Mouse (Mus musculus) layer of hippocampus, postnatal 10 days (tissue): Measurements from ENCODE around the gene Gipc3. TPM values are rescaled to one million over a fixed set of nuclear protein-coding genes. Genes with fewer than 3 reads are reported as not detected.

Source experiments
- DNase-seq, 2 experiments: peaks; one replicate each; pipeline ENCODE4 v3.0.0; 2021; ENCODE audit warnings: low spot score in 2 of 2
- long read RNA-seq: library from polyadenylated mRNA; stranded (forward); transcript quantifications from one replicate; pipeline ENCODE4 v2.0.0, GENCODE M21; 2023
- total RNA-seq, 2 experiments: library from RNA; stranded (reverse); gene quantifications; 2 replicates each; pipeline ENCODE4 v1.2.3; 2021

Gipc3 gene
- 1 to 10 TPM in 1 of 2 experiments, under 1 TPM in 1; 0.94 to 1.2 TPM for total RNA-seq
- long read RNA-seq: 0 reads

GRCm38 (mm10) chr10:81342686-81343505, at the start of gene Gipc3:
Gene Gipc3, minus strand, starts transcription at chr10:81343266.
- DNase-seq: no peak

GRCm38 (mm10) chr10:81392781-81393185, 49.7 kb upstream of the Gipc3 start, which contains the start of gene Smim24:
Gene Smim24, plus strand, starts transcription at chr10:81393051.
- no peak for DNase-seq

GRCm38 (mm10) chr10:81392270-81392669, 49.2 kb upstream of the Gipc3 start:
- no peak for DNase-seq

DNA sequence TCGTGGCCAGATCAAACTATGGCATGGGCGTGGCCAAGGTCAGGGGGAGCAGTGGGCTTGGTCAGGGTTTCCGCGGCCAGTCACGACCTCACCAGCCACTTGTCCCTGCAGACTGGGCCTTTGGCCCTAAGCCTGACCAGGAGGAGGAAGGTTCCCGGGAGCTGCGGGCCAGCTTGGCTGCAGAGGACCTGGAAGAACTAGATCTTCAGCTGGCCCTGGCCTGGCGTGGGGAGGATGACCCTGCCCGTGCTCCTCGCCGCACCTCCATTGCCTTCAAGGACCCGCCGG, 47.6 kb upstream of the Gipc3 start:
- no peak for DNase-seq

DNA sequence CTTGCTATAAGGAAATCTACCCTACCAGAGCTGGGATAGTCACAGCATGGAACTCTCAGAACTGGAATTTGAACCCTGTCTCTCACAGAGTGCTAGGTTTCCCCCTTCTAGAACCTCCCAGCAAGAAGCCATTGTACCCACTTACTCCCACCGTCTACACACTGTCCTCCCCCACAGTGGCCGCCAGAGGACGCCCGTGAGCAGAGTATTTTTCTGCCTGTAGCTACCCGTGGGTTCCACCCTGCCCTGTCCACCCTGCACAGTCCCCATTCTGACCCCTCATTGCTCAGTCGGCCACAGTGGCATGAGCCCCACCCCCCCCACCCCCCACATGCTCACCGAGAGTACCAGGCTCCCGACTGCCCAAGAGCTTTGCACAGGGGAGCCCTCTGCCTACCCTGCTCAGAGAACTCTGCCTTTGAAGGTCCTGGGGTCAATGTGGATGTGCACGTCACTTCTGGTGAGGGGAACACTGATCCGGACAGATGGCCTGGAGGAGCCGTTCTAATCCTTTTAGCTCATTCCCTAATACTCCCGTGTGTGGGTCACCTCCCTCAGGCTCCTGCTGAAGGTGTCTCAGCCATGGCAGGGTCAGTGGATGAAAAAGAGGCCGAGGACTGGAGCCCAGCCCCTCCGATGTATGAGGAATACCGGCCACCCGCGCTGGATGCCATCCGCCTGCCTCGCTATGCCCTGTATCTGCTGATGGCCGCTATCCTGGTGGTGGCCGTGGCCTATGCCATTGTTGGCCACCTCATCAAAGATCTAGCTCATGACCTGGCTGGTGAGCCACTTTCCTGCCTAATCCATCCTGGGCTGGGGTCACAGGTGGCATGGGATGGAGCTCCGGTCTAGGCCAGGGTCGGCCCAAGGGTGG, 47.0 kb upstream of the Gipc3 start:
- DNase-seq: peak; percentile 88

DNA sequence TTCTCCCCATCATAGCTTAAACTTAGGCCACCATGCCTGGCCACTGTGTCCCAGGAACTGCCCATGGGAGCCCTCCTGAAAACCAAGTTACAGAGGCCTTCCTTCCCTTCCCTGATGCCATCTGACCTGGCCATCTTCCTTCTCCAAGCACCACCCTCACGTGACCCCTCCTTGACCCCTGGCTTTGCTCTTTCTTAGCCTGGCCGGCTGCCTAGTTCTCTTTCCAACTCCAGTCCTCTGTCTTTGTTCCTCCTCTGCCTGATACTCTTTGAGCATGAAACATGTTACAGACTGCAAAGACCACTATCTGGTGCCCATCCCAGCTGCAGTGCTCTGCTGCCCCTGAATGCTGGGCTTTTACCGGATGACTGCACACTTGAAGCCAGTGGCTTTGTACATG, 46.3 kb upstream of the Gipc3 start:
- no peak for DNase-seq

DNA sequence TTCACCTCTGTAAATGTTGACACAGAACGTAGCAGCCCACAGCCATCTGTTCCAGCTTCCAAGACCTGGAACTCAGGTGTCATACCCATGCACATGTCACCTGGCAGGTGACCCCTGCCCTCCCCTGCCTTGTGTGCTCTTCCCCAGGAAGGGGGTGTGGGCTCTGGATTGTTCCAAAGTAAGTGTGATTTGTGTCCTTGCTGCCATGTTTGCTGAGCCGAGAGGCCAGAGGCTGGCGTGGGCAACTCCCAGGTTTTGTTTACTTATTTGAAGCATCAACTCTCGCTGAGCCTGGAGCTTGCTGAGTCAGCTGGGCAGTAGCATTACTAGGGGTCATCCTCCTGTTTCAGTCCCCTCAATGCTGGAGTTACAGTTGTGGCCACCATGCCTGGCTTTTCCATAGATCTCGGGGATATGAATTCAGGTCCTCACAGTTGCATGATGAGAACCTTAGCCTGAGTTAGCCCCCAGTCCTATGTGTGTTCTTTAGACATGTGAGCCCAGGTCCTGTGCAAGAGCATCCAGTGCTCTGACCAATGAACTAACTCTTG, 45.5 kb upstream of the Gipc3 start, which contains the start of gene Gm48552:
Gm48552 (plus strand) TSS at position 501 of the 551 bp plus-strand sequence.
- DNase-seq: no peak

DNA sequence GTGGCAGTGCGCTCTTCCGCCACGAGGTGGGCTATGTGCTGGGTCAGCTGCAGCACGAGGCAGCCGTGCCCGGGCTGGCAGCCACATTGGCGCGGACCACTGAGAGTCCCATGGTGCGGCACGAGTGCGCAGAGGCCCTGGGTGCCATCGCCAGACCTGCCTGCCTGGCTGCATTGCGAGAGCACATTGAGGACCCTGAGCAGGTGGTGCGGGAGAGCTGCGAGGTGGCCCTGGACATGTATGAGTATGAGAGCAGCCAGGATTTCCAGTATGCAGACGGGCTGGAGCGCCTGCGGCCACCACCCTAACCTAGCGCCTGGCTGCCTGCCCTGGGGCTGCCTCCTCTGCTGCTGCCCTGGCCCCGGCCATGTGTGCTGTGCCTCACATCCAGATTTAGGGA, 44.6 kb upstream of the Gipc3 start:
- DNase-seq: no peak

DNA sequence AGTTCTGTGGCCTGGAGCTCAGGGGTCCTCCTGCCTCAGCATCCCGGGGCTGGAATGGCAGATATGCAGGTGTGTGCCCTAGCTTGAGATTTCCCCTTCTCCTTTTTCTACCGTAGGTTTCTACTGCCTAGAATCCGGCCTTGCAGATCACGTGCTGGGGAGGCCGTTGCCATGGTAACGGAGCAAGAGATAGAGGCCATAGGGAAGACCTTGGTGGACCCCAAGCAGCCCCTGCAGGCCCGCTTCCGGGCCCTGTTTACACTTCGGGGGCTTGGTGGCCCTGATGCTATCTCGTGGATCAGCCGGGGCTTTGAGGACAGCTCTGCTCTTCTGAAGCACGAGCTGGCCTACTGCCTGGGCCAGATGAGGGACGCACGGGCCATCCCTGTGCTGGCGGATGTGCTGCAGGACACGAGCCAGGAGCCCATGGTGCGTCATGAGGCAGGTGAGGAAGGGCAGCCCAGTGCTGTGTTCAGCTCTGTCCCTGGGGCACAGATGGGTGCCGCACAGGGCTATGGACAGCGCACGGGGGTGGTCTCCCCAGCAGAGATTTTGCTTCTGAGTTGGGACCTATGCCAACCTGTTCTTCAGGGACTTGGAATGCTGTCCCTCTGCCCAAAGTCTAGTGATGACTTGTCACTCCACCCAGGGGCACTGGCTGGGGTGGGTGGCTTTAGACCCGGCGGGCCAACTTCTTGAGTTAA, 42.7 kb upstream of the Gipc3 start:
- no peak for DNase-seq

- no peak for DNase-seq
Observed at GRCm38 (mm10) chr10:81384605-81384982, 41.5 kb upstream of the Gipc3 start.

DNA sequence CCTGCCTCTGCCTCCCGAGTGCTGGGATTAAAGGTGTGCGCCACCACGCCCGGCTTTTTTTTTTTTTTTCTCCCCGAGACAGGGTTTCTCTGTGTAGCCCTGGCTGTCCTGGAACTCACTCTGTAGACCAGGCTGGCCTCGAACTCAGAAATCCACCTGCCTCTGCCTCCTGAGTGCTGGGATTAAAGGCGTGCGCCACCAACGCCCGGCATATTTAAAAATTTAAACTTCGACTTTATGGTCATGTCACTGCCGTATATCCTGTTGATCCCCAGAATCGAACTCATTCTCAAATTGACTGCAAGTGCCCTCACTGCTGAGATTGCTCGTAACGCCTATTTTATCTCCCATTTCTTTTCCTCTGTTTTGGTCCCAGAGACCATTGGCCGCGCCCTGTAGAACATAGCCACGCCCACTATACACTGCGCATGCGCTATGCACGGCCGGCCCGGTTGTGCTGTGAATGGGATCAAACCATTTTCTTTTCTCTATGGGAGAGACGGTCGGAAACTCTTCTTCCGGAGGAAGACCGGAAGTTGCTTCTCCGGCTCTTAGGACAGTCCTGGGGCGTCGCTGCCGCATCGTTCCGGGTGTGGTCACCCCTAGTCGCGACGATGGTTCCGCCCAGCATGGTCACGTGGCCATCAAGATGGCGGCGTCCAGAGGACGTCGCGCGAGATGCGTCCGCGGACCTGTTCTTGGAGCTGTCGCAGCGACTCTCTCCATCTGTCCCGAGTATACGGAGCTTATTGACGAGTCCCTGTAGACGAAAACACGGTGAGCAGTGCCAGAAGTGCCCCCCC, 40.9 kb upstream of the Gipc3 start, which contains the start of the genes Dohh and Gm48551:
Dohh (plus strand) TSS at position 627 of the 803 bp plus-strand sequence.
Gm48551 (plus strand) TSS at position 665 of the 803 bp plus-strand sequence.
- DNase-seq: peak; percentile 99

GRCm38 (mm10) chr10:81382039-81382438, 39.0 kb upstream of the Gipc3 start:
- no peak for DNase-seq

GRCm38 (mm10) chr10:81379809-81380378, 36.8 kb upstream of the Gipc3 start:
- no peak for DNase-seq

GRCm38 (mm10) chr10:81379183-81379553, 36.1 kb upstream of the Gipc3 start:
- DNase-seq: no peak

- peak; percentile 100 for DNase-seq
Observed at GRCm38 (mm10) chr10:81378553-81379182, 35.6 kb upstream of the Gipc3 start.

- no peak for DNase-seq
Observed at GRCm38 (mm10) chr10:81377793-81378552, 34.9 kb upstream of the Gipc3 start, which contains the start of gene Fzr1. Gene Fzr1, minus strand, starts transcription at chr10:81378516.

DNA sequence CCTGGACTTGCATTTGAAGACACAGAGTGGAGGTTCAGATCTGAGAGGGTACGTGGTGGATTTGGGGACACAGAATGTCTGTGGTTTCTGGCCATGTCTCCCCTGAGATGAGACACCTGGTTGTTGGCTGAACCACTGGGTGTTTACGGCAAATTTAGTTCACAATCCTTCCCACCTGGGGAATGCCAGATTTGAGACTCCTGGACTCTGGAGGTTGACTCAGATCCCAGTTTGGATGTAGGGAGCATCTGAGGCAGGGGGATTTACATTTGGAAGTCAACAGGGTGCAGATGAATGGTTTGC, 34.2 kb upstream of the Gipc3 start:
- DNase-seq: no peak

DNA sequence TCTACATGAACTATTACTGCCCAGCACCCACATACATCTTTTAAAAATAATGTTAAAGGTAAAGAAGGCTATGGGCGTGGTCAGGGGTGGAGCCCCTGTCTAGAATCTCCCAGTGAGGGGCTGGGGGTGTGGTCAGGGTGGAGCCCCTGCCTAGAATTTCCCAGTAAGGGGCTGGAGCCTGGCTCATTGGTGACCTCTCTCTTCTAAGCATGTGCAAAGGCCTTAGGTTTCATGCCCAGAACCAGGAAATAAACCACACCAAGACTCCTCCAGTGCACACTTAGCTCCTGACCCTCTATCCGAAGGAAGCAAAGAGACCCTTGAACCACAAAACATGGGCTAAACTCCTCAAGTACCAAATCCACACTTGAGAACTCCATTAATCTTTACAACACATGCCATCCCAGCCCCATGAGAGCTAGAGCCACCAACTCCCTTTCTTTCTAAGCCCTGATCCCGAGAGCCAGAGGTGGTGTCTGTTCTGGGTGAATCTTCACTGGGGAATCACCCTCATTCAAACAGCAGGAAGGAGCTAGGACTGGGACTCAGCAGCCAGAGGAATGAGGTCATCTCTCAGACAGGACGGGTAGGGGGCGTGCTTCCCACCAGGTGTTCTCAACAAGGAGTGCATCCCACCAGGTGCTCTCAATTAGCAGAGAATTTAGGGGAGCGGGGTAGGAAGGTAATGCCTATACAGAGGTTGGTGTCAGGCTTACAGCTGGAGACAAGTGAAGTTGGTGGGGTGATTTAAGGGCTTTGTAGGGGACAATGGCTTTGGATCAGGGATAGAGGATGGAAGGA, 33.7 kb upstream of the Gipc3 start:
- no peak for DNase-seq
